Mouse (Mus musculus): ENCODE data around the gene Ints1. TPM values are rescaled to one million over a fixed set of nuclear protein-coding genes. Genes with fewer than 3 reads are reported as not detected.

Gene Ints1
- 45.7 and 51.4 TPM in 2 replicates for polyA plus RNA-seq (2012; rRNA removed)

GRCm38 (mm10) chr5:139775216-139775926 is at the start of gene Ints1:
Gene Ints1, minus strand, starts transcription at chr5:139775674.

DNA sequence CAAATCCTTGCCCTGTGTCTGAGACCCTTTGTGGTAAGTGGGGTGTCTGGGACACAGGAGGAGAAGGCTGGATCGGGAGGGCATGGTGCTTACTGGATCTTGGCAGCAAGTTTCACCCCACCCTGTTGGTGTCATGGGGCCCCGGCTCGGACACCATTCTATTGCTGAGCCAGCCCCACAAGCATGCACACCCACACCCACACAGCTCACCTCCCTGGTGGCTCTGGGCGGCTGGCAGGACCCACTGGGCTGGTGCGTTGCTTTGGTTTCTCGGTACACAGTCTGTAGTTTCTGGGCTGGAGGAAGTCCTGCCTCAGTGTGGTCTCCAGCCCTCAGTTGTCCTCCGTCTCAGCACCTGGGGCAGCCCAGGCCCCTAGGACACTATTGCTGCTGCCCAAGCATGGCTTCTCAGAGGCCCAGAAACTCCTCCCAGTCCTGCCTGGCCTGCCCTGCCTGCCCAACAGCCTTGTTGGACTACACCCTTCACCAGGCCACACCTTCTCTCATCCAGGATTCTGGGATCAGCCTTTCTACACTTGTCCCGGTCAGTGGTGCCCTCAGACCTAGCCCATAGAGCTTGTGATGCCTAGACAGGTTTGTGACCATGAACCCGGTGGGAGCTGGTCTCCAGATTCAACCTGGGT is 44.2 kb upstream of the Ints1 start, which contains the start of gene Tmem184a:
TSS of gene Tmem184a (minus strand) at position 380 of the 644 bp plus-strand sequence.

DNA sequence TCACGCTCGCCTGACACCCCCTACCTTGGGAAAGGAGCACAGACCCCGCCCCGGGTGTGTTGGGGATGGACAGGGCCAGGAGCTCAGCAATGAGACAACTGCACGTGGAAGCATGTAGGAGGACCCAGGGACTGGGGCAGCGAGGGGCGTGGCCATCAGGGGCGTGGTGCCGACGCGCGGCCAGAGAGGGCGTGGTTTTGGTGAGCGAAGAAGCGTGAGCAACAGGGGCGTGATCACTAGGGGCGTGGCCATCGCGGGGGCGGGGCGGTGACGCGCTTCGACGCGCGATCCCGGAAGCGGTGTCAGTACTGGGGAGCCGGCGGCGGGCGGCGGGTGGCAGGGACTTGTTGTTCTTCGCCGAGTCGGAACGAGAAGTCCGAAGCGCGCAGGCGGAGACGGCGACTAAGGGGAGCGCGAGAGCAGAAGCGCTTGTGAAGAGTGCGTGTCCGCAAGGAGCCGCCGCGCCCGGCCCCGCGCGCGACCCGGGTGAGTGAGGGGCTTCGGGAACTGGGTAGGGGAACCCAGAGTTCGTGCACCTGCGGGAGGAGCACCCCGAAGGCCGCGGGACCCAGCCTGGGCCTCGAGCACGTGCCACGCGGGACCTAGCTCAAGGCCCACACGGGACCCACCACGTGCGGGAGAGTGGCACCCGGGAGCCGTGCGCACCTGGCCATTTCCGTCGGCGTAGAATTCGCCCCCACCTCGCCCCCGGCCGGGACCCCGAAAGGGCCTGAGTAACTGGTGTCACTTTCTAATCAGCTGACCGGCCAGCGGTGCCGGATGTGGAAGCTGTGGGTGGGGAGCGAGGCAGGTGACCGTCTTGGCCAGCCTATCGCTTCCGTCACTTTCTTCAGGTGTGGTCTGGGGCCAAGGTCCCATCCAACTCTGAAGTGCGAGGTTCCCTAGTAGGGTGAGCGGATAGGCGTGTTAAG is 16.0 kb upstream of the Ints1 start, which contains the start of gene Mafk:
TSS of gene Mafk (plus strand) at position 287 of the 932 bp plus-strand sequence.

GRCm38 (mm10) chr5:139735677-139736503 is 39.6 kb downstream of the Ints1 start, which contains the start of gene Micall2:
Gene Micall2, minus strand, starts transcription at chr5:139736336.

Other genes starting within 250 kb of the Ints1 start
- gene Uncx, start 232.2 kb downstream of the Ints1 start, polyA plus RNA-seq (2012; rRNA removed) = 7.3 and 9.3 TPM in 2 replicates
- gene Micall2, start 39.3 kb downstream of the Ints1 start, polyA plus RNA-seq (2012; rRNA removed) = 8.6 and 9.7 TPM in 2 replicates
- gene Mafk, start 15.8 kb upstream of the Ints1 start, polyA plus RNA-seq (2012; rRNA removed) = 14.9 and 15.6 TPM in 2 replicates
- gene Tmem184a, start 44.2 kb upstream of the Ints1 start, polyA plus RNA-seq (2012; rRNA removed) = 0.19 and 0.69 TPM in 2 replicates
- gene Gm26938, start 50.7 kb upstream of the Ints1 start, polyA plus RNA-seq (2012; rRNA removed) = 0.11 TPM in 1 of 2 replicates, not detected in the other
- gene Psmg3, start 51.2 kb upstream of the Ints1 start, polyA plus RNA-seq (2012; rRNA removed) = 61.6 and 63.3 TPM in 2 replicates
- 18.2 and 25.3 TPM in 2 replicates for gene Elfn1, start 132.3 kb upstream of the Ints1 start, polyA plus RNA-seq (2012; rRNA removed)

All from central nervous system, embryonic 18 days (tissue).